Mouse (Mus musculus): ENCODE measurements around the gene Ttc13. TPM values are rescaled to one million over a fixed set of nuclear protein-coding genes. Genes with fewer than 3 reads are reported as not detected.

Ttc13 gene
- total RNA-seq, 2 experiments from 2014 or later: 33.0 to 44.0 TPM

- no peak for DNase-seq (ENCODE audit: low spot score in 2 of 2)
These were observed 16.0 kb downstream of the Ttc13 start for GRCm38 (mm10) chr8:124705823-124706222.

GRCm38 (mm10) chr8:124704376-124704775 is 17.4 kb downstream of the Ttc13 start:
- DNase-seq (ENCODE audit: low spot score in 2 of 2): no peak

GRCm38 (mm10) chr8:124703526-124703925 is 18.3 kb downstream of the Ttc13 start:
- DNase-seq (ENCODE audit: low spot score in 2 of 2): no peak

GRCm38 (mm10) chr8:124702183-124702582 is 19.6 kb downstream of the Ttc13 start:
- DNase-seq (ENCODE audit: low spot score in 2 of 2): no peak

- DNase-seq (ENCODE audit: low spot score in 2 of 2): no peak
These were observed 20.8 kb downstream of the Ttc13 start for GRCm38 (mm10) chr8:124701023-124701422.

GRCm38 (mm10) chr8:124700271-124700670 is 21.5 kb downstream of the Ttc13 start:
- DNase-seq (ENCODE audit: low spot score in 2 of 2): no peak

GRCm38 (mm10) chr8:124695424-124696100 is 26.2 kb downstream of the Ttc13 start:
- DNase-seq (ENCODE audit: low spot score in 2 of 2): no peak

GRCm38 (mm10) chr8:124691706-124692105 is 30.1 kb downstream of the Ttc13 start:
- DNase-seq (ENCODE audit: low spot score in 2 of 2): no peak

- DNase-seq (ENCODE audit: low spot score in 2 of 2): no peak
These were observed 32.9 kb downstream of the Ttc13 start for GRCm38 (mm10) chr8:124688899-124689298.

GRCm38 (mm10) chr8:124682218-124682617 is 39.6 kb downstream of the Ttc13 start:
- DNase-seq (ENCODE audit: low spot score in 2 of 2): no peak

GRCm38 (mm10) chr8:124681792-124682157 is 40.0 kb downstream of the Ttc13 start:
- DNase-seq (ENCODE audit: low spot score in 2 of 2): no peak

- DNase-seq (ENCODE audit: low spot score in 2 of 2): no peak
These were observed 40.5 kb downstream of the Ttc13 start for GRCm38 (mm10) chr8:124681077-124681791.

- DNase-seq (ENCODE audit: low spot score in 2 of 2): no peak
These were observed 43.5 kb downstream of the Ttc13 start for GRCm38 (mm10) chr8:124678246-124678645.

- DNase-seq (ENCODE audit: low spot score in 2 of 2): peak; percentile 73 to 77
These were observed 44.3 kb downstream of the Ttc13 start for GRCm38 (mm10) chr8:124677486-124677885.

GRCm38 (mm10) chr8:124677078-124677477 is 44.7 kb downstream of the Ttc13 start:
- no peak for DNase-seq (ENCODE audit: low spot score in 2 of 2)

GRCm38 (mm10) chr8:124676661-124677060 is 45.1 kb downstream of the Ttc13 start:
- no peak for DNase-seq (ENCODE audit: low spot score in 2 of 2)

- no peak for DNase-seq (ENCODE audit: low spot score in 2 of 2)
These were observed 49.4 kb downstream of the Ttc13 start for GRCm38 (mm10) chr8:124672345-124672744.

GRCm38 (mm10) chr8:124668798-124669197 is 53.0 kb downstream of the Ttc13 start:
- DNase-seq (ENCODE audit: low spot score in 2 of 2): peak in 1 of 2 experiments; percentile 54

- DNase-seq (ENCODE audit: low spot score in 2 of 2): no peak
These were observed 57.4 kb downstream of the Ttc13 start for GRCm38 (mm10) chr8:124664414-124664813.

GRCm38 (mm10) chr8:124663874-124664230 is 57.9 kb downstream of the Ttc13 start:
- DNase-seq (ENCODE audit: low spot score in 2 of 2): no peak

- peak; percentile 82 to 87 for DNase-seq (ENCODE audit: low spot score in 2 of 2)
These were observed 58.5 kb downstream of the Ttc13 start, which contains the start of gene 2310022B05Rik for GRCm38 (mm10) chr8:124663112-124663873. TSS of gene 2310022B05Rik (minus strand) at chr8:124663369.

Data from adrenal gland, adult 18-20 months (tissue).